Mouse (Mus musculus) activated CD4-positive, CD25-positive, alpha-beta regulatory T cell, adult 4 months (primary cell): ENCODE data around the gene Olfr670. TPM values are rescaled to one million over a fixed set of nuclear protein-coding genes. Genes with fewer than 3 reads are reported as not detected.
"Not testable (repeated sequence)": the region's sequence is repeated elsewhere in the genome, so short reads cannot be mapped to it uniquely, and the experiment has no call there.

ENCODE experiments used
- ATAC-seq: one replicate; pipeline ENCODE4 v1.8.0; 2017
- polyA plus RNA-seq, 2 experiments: library from polyadenylated mRNA; unstranded; fragments of 100-300 nt; shearing (Covaris generic); gene quantifications; one replicate each; pipeline ENCODE4 v1.2.1; 2017

The Olfr670 gene
- polyA plus RNA-seq, result not detected

DNA sequence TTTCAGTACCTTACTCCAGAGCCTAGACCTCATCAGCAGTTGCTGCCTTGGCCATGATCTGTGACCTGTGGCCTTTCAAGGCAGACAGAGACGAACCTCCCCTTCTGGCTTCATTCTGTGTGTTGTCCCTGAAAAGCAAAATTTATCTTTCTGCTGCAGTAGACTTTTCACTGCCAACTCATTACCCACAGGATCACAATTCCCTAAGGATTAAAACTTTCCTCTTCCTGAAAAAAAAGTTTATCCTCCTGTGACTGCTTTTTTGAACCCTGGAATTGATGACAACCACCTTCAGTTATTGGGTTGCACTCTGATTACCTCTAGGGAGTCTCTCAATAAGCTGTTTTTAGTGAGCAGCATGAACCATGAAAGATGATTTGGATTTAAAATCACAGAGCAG is at the start of gene Olfr670:
TSS of gene Olfr670 (minus strand) at position 101 of the 400 bp plus-strand sequence.
- no peak for ATAC-seq

DNA sequence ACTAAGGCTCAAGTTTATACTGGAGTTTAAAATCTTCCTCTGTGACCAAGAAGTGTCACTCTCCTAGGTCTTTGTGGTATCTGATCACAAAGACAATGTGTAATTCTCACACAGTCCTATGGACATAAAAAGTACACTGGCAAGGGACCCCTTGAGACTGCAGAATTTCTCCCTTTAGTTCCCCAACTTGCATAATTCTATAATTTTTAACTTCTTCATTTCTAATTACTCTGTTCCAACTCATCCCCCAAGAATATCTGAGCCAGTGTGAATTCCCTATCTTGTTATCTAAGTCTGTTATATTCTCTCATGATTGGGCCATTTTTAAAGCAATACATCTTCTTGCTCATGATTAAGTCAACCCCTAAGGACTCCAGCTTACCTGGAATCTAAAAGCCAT is 39.5 kb upstream of the Olfr670 start, which contains the start of gene Olfr672:
TSS of gene Olfr672 (minus strand) at position 101 of the 400 bp plus-strand sequence.
- ATAC-seq, result no peak

DNA sequence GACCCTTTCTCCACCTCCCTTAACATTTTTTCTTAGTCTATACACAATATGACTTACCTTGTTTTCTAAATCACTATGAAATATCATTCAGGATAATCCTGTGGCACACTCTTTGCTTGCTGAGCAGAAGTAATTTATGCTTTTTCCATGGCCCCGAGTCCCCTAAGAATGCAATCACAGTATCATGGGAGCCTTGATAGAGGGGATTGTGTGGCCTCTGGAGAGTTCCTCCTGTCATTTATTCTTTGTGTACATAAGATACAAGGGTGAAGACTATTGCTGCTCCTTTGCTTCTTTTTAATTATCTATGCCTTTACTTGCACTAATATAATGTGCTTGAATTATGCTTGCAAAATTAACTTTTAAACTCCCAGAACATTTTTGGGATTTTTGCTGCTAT is 16.6 kb upstream of the Olfr670 start, which contains the start of gene Olfr671:
TSS of gene Olfr671 (minus strand) at position 101 of the 400 bp plus-strand sequence.
- no peak for ATAC-seq

DNA sequence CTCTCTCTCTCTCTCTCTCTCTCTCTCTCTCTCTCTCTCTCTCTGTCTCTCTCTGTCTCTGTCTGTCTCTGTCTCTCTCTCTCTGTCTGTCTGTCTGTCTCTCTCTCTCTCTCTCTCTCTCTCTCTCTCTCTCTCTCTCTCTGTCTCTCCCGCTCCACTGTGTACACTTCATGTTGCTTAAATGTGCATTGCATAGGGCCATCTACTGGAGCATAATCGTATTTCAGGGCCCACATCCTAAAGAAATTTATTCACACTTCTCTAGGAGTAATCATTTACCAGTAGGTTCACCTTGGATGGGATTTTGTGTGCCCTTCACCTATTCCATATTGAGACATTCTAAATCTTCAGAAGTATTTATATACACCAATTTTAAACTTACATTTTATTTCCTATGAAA is 10.1 kb upstream of the Olfr670 start:
- not testable (repeated sequence) for ATAC-seq

DNA sequence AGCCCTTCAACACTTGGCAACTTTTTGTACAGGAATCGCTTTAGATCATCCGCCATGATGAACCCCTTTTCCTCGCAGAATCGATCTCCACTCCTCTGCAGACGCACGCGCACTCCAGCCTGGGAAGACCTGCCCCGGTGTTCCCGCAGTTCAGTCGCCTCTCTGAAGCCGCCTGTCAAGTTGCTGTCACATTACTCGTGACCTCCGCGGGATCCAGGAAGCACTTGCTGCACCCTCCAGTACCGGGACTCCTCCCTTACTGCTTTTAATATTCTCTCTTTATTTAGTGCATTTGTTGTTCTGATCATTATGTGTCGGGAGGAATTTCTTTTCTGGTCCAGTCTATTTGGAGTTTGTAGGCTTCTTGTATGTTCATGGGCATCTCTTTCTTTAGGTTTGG is 12.2 kb downstream of the Olfr670 start:
- ATAC-seq, result peak; percentile 72

DNA sequence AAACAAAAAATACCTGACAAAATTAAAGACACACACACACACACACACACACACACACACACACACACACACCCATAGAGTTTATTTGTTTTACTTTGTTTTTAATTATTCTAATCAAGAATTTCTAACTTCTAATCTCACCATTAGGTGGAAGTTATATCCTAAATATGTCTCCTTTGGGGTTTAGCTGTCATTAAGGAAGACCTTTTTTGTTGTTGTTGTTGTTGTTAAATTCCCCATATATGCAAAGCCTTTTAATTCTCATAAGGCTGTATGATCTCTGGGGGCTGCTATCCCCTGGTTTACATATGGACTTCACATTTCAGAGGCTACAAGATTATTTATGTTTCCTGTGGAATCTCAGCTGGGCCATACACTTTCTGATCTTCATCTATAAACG is 28.5 kb downstream of the Olfr670 start, which contains the start of gene Olfr669:
TSS of gene Olfr669 (plus strand) at position 301 of the 400 bp plus-strand sequence.
- ATAC-seq, result no peak

DNA sequence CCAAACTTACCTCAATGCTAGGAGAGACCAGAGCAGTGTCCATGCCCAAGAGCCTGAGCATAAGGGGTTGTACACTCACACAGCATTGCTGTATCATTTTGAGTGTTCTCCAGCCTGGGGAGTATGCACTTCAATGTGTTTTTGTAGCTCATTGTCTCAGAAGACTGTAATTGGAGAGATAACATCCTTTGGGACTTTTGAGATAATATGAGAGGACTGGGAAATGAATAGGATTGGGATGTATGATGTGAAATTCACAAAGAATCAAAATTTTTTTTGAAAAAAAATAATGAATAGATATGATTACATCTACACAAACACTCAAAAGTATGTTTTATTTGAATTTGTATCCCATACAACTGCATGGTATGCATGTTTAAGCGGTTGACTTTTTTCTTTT is 34.5 kb downstream of the Olfr670 start, which contains the start of gene Olfr668:
TSS of gene Olfr668 (minus strand) at position 101 of the 400 bp plus-strand sequence.
- no peak for ATAC-seq

DNA sequence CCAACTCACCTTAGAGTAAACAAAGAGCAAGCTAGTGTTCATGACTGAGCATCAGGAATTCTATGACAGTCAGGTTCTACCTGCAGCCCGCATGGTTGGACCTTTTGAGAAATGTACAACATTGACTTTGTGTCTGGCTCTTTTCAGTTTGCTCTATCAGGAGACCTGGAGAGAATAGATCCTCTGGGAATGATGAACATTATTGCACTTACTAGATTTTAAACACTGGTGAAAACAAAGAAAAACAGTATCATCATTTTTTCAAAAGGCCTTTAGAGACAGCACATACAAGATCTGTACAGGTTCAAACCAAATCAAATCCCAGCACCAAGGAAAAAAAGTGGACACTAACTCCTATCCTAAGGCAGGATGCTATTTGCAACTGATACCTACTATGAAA is 41.0 kb downstream of the Olfr670 start, which contains the start of gene Olfr667:
TSS of gene Olfr667 (minus strand) at position 101 of the 400 bp plus-strand sequence.
- ATAC-seq, result no peak

Other genes with a start within 250 kb of the Olfr670 start
- gene Usp17le, start 185.2 kb downstream of the Olfr670 start, polyA plus RNA-seq, result not detected
- gene Usp17lb, start 120.0 kb downstream of the Olfr670 start, polyA plus RNA-seq, result not detected
- gene Usp17la, start 105.6 kb downstream of the Olfr670 start, polyA plus RNA-seq, result not detected
- gene Olfr665, start 84.6 kb downstream of the Olfr670 start, polyA plus RNA-seq, result not detected
- not detected for gene Olfr666, start 66.7 kb downstream of the Olfr670 start, polyA plus RNA-seq
- not detected for gene Olfr667, start 41.1 kb downstream of the Olfr670 start, polyA plus RNA-seq
- gene Olfr668, start 34.6 kb downstream of the Olfr670 start, polyA plus RNA-seq, result not detected
- not detected for gene Olfr669, start 28.4 kb downstream of the Olfr670 start, polyA plus RNA-seq
- not detected for gene Olfr671, start 16.5 kb upstream of the Olfr670 start, polyA plus RNA-seq
- gene Olfr672, start 39.4 kb upstream of the Olfr670 start, polyA plus RNA-seq, result not detected
- gene Olfr675, start 65.8 kb upstream of the Olfr670 start, polyA plus RNA-seq, result not detected
- not detected for gene Olfr676, start 70.1 kb upstream of the Olfr670 start, polyA plus RNA-seq
- gene Olfr677, start 88.8 kb upstream of the Olfr670 start, polyA plus RNA-seq, result not detected
- gene Olfr678, start 101.9 kb upstream of the Olfr670 start, polyA plus RNA-seq, result not detected
- gene Olfr679, start 118.6 kb upstream of the Olfr670 start, polyA plus RNA-seq, result not detected
- not detected for gene Olfr680-ps1, start 130.2 kb upstream of the Olfr670 start, polyA plus RNA-seq
- not detected for gene Olfr681, start 154.2 kb upstream of the Olfr670 start, polyA plus RNA-seq
- not detected for gene Olfr683, start 184.4 kb upstream of the Olfr670 start, polyA plus RNA-seq
- gene Olfr684, start 201.0 kb upstream of the Olfr670 start, polyA plus RNA-seq, result not detected
- gene Olfr685, start 223.4 kb upstream of the Olfr670 start, polyA plus RNA-seq, result not detected
- gene Olfr686, start 244.9 kb upstream of the Olfr670 start, polyA plus RNA-seq, result not detected